Mouse (Mus musculus): ENCODE data around the gene Unc50. TPM values are rescaled to one million over a fixed set of nuclear protein-coding genes. Genes with fewer than 3 reads are reported as not detected.
A peak's percentile ranks its signal among the peaks of the same experiment; 100 is the strongest.

Gene Unc50
- total and polyA plus RNA-seq, 2 experiments from 2014 or later = 78.3 to 125 TPM

DNA sequence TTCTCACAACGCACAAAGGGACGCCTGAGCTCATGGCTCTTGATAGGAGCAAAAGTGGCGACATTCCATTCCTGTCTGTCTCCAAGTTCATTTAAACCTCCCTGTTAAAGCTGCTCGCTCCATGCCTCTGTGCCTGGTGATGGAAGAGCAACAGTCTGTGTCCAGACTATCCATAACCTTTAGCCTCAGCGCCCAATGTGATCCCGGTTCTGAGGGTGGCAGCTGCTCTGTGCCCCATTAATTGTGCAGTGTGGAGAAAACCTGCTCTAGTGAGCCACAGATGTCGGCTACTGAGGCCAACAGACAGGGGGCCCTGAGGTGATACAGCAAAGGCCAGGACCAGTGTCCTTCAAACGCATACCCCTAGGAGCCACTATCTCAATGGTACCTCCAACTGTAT lies 30.2 kb upstream of the Unc50 start:
- no peaks in the 10 kb centered on the region for H3K4me1 ChIP-seq (ENCODE audit: insufficient read depth)
- DNase-seq (no peak), ATAC-seq (no peak)
- H3K27me3 ChIP-seq (ENCODE audit: insufficient read depth, low read length) = no peaks in the 10 kb centered on the region
- no peak for TF ChIP-seq CTCF (IDR thresholded peaks at IDR 0.05; ENCODE audit: low read depth)
- no peak overlapping the region for H3K9ac ChIP-seq
- no peak overlapping the region for H3K4me3 ChIP-seq (ENCODE audit: low read depth, low read length)
- 81% methylated on average over 8 of the region's 8 CpGs for WGBS
- H3K27ac ChIP-seq (ENCODE audit: low read depth, low read length) = no peak overlapping the region
- peaks cover 64% of the 10 kb centered on the region for H3K36me3 ChIP-seq (ENCODE audit: insufficient read depth)
- no peaks in the 10 kb centered on the region for H3K9me3 ChIP-seq (ENCODE audit: low read length)
- no peak overlapping the region for H3K4me2 ChIP-seq (ENCODE audit: low read depth)

- Histone ChIP-seq H3K9me3 (ENCODE audit: low read length) (no peaks in the 10 kb centered on the region), H3K4me3 (ENCODE audit: low read depth, low read length) (no peak overlapping the region), H3K27ac (ENCODE audit: low read depth, low read length) (no peak overlapping the region), H3K27me3 (ENCODE audit: insufficient read depth, low read length) (no peaks in the 10 kb centered on the region), H3K4me1 (ENCODE audit: insufficient read depth) (no peaks in the 10 kb centered on the region), H3K9ac (no peak overlapping the region), H3K4me2 (ENCODE audit: low read depth) (no peak overlapping the region), H3K36me3 (ENCODE audit: insufficient read depth) (peaks cover 55% of the 10 kb centered on the region)
- 58% methylated on average over 4 of the region's 4 CpGs for WGBS
- peak; percentile 58 for ATAC-seq
- TF ChIP-seq CTCF (IDR thresholded peaks at IDR 0.05; ENCODE audit: low read depth) = peak; percentile 77
- peak; percentile 73 for DNase-seq
Observed at GRCm38 (mm10) chr1:37401687-37402086, 28.3 kb upstream of the Unc50 start.

- Histone ChIP-seq H3K27ac (ENCODE audit: low read depth, low read length) (no peak overlapping the region), H3K36me3 (ENCODE audit: insufficient read depth) (peaks cover 40% of the 10 kb centered on the region), H3K9ac (no peak overlapping the region), H3K27me3 (ENCODE audit: insufficient read depth, low read length) (no peaks in the 10 kb centered on the region), H3K4me1 (ENCODE audit: insufficient read depth) (no peaks in the 10 kb centered on the region), H3K9me3 (ENCODE audit: low read length) (no peaks in the 10 kb centered on the region), H3K4me3 (ENCODE audit: low read depth, low read length) (no peak overlapping the region), H3K4me2 (ENCODE audit: low read depth) (no peak overlapping the region)
- WGBS = 77% methylated on average over 2 of the region's 2 CpGs
- TF ChIP-seq CTCF (IDR thresholded peaks at IDR 0.05; ENCODE audit: low read depth) = no peak
- DNase-seq = no peak
- no peak for ATAC-seq
Observed at GRCm38 (mm10) chr1:37405137-37405536, 24.8 kb upstream of the Unc50 start.

DNA sequence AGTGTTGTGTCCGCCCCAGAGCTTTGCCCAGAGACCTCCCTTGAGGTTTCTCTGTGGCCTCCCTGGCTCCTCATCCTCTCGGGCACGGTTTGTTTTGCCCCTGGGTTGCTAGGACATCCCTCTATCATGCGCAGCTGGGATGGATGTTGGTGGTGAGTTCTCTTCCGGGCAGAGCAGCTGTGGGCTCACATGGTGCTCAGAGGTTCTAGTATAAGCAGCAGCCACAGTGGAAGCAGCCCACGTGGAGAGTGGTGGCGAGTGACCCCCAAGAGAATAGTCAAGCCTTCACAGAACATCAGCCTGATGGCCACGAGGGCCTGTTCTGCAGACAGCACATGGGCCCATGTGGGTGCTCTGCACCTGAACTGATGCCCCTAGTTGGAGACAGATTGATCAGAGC lies 22.7 kb upstream of the Unc50 start:
- DNase-seq (no peak), ATAC-seq (no peak)
- H3K9ac ChIP-seq = no peak overlapping the region
- no peaks in the 10 kb centered on the region for H3K9me3 ChIP-seq (ENCODE audit: low read length)
- H3K4me2 ChIP-seq (ENCODE audit: low read depth) = no peak overlapping the region
- no peaks in the 10 kb centered on the region for H3K4me1 ChIP-seq (ENCODE audit: insufficient read depth)
- no peak for TF ChIP-seq CTCF (IDR thresholded peaks at IDR 0.05; ENCODE audit: low read depth)
- H3K27ac ChIP-seq (ENCODE audit: low read depth, low read length) = no peak overlapping the region
- 89% methylated on average over 8 of the region's 8 CpGs for WGBS
- peaks cover 30% of the 10 kb centered on the region for H3K36me3 ChIP-seq (ENCODE audit: insufficient read depth)
- no peak overlapping the region for H3K4me3 ChIP-seq (ENCODE audit: low read depth, low read length)
- H3K27me3 ChIP-seq (ENCODE audit: insufficient read depth, low read length) = no peaks in the 10 kb centered on the region

GRCm38 (mm10) chr1:37408059-37408458 lies 21.9 kb upstream of the Unc50 start:
- no peak for TF ChIP-seq CTCF (IDR thresholded peaks at IDR 0.05; ENCODE audit: low read depth)
- Histone ChIP-seq H3K27ac (ENCODE audit: low read depth, low read length) (no peak overlapping the region), H3K27me3 (ENCODE audit: insufficient read depth, low read length) (no peaks in the 10 kb centered on the region), H3K36me3 (ENCODE audit: insufficient read depth) (peaks cover 23% of the 10 kb centered on the region), H3K4me2 (ENCODE audit: low read depth) (no peak overlapping the region), H3K9ac (no peak overlapping the region), H3K9me3 (ENCODE audit: low read length) (no peaks in the 10 kb centered on the region), H3K4me3 (ENCODE audit: low read depth, low read length) (no peak overlapping the region), H3K4me1 (ENCODE audit: insufficient read depth) (no peaks in the 10 kb centered on the region)
- DNase-seq (no peak), ATAC-seq (no peak)
- WGBS = 90% methylated on average over 8 of the region's 8 CpGs

DNA sequence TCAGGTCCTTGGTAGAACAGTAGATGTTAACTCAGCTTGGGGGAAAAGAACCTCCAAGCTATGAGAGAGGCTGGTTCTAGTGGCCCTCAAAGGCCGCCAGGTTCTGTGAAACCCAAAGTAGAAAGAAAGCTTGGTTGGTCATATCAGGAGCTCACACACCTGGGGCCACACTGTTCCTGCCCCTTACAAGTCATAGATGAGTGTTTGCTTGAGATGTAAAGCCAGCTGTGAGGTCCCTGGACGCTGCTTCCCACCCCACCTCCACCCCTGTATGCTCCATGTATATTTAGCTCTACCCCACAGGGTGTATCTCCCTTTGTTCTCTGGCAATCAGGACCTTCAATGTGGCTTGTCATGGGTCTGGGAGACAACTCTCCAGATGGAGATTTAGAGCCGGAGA lies 21.3 kb upstream of the Unc50 start:
- 82% methylated on average over 3 of the region's 3 CpGs for WGBS
- H3K4me2 ChIP-seq (ENCODE audit: low read depth) = no peak overlapping the region
- DNase-seq = no peak
- TF ChIP-seq CTCF (IDR thresholded peaks at IDR 0.05; ENCODE audit: low read depth) = no peak
- H3K9ac ChIP-seq = no peak overlapping the region
- ATAC-seq = no peak
- H3K36me3 ChIP-seq (ENCODE audit: insufficient read depth) = peaks cover 23% of the 10 kb centered on the region
- H3K4me3 ChIP-seq (ENCODE audit: low read depth, low read length) = no peak overlapping the region
- H3K27me3 ChIP-seq (ENCODE audit: insufficient read depth, low read length) = no peaks in the 10 kb centered on the region
- H3K4me1 ChIP-seq (ENCODE audit: insufficient read depth) = no peaks in the 10 kb centered on the region
- no peak overlapping the region for H3K27ac ChIP-seq (ENCODE audit: low read depth, low read length)
- no peaks in the 10 kb centered on the region for H3K9me3 ChIP-seq (ENCODE audit: low read length)

GRCm38 (mm10) chr1:37409647-37410046 lies 20.3 kb upstream of the Unc50 start:
- Histone ChIP-seq H3K9me3 (ENCODE audit: low read length) (no peaks in the 10 kb centered on the region), H3K4me3 (ENCODE audit: low read depth, low read length) (no peak overlapping the region), H3K36me3 (ENCODE audit: insufficient read depth) (peaks cover 20% of the 10 kb centered on the region), H3K4me1 (ENCODE audit: insufficient read depth) (no peaks in the 10 kb centered on the region), H3K27me3 (ENCODE audit: insufficient read depth, low read length) (no peaks in the 10 kb centered on the region), H3K9ac (no peak overlapping the region), H3K27ac (ENCODE audit: low read depth, low read length) (no peak overlapping the region), H3K4me2 (ENCODE audit: low read depth) (no peak overlapping the region)
- TF ChIP-seq CTCF (IDR thresholded peaks at IDR 0.05; ENCODE audit: low read depth) = no peak
- ATAC-seq = no peak
- no peak for DNase-seq

DNA sequence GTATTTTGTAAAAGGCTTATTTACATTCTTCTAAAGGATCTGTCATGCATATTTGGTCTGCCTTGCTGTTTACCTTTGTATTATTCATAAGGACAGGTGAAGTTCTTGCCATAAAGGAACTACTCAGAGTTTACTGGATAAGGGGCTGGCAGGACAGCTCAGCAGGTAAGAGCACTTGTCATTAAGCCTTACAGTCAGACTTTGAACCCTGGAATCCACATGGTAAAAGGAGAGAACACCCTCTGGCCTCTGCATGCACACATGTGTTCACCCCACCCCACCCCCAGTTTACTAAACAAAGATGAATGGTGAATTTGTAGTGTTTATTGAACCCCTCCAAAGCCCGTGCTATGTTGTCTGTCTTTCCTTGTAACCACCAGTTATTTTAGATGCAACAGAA lies 14.5 kb upstream of the Unc50 start:
- Histone ChIP-seq H3K9ac (no peak overlapping the region), H3K27me3 (ENCODE audit: insufficient read depth, low read length) (no peaks in the 10 kb centered on the region), H3K36me3 (ENCODE audit: insufficient read depth) (peaks cover 15% of the 10 kb centered on the region), H3K4me1 (ENCODE audit: insufficient read depth) (no peaks in the 10 kb centered on the region), H3K4me3 (ENCODE audit: low read depth, low read length) (no peak overlapping the region), H3K27ac (ENCODE audit: low read depth, low read length) (no peak overlapping the region), H3K4me2 (ENCODE audit: low read depth) (no peak overlapping the region), H3K9me3 (ENCODE audit: low read length) (no peaks in the 10 kb centered on the region)
- no peak for DNase-seq
- ATAC-seq = no peak
- 83% methylated on average over 1 of the region's 1 CpGs for WGBS
- no peak for TF ChIP-seq CTCF (IDR thresholded peaks at IDR 0.05; ENCODE audit: low read depth)

Measured in forebrain, postnatal 0 days (tissue).